Mouse (Mus musculus): ENCODE measurements around the gene H2al2a.
"Not testable (repeated sequence)": the region's sequence is repeated elsewhere in the genome, so short reads cannot be mapped to it uniquely, and the experiment has no call there.

The H2al2a gene

DNA sequence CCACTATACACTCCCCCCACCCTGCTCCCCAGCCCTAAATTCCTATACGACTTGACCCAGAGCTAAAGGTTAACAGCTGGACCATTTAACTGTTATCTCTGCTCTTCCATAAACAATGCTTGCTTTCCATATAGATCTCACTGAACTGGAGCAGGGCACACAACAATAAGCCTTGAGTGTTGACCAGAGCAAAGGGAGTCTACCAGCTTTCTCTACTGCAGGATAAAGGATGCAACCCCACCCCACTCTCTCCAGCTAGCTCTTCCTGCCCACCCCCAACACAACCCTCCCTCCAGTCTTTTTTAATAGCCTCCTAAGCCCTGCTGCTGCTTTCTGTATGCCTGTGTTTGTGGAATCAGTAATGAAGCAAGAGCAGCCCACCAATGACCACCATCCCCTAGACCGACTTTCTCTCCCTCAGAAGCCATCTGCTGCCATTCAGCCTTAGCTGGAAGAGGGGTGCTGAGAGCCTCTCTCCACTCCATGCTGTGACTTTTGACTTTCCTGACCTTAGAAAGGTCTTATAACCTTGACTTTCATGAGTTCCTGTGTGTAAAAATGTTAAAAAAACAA lies 22.8 kb downstream of the H2al2a start:
- DNase-seq = no peak

DNA sequence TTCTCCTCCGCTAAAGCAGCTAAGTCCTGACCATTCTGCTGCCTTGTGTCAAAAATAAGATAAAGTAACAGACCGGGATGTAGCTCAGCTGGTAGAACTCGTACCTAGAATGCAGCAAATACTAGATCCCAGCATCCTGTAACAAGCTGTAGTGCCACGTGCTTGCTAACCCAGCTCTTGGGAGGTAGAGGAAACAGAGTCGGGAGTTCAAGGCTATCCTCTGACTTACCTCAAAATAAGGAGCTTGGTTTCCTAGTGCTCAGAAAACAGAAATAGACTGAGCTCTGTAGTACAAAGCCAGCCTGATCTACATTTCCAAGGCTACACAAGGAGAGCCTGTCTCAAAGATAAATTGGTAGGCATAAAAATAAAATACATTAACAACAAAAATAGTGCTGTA lies 23.5 kb downstream of the H2al2a start:
- no peak for DNase-seq

- DNase-seq = no peak
Measured at GRCm38 (mm10) chr2:17972843-17973242, 23.9 kb downstream of the H2al2a start.

DNA sequence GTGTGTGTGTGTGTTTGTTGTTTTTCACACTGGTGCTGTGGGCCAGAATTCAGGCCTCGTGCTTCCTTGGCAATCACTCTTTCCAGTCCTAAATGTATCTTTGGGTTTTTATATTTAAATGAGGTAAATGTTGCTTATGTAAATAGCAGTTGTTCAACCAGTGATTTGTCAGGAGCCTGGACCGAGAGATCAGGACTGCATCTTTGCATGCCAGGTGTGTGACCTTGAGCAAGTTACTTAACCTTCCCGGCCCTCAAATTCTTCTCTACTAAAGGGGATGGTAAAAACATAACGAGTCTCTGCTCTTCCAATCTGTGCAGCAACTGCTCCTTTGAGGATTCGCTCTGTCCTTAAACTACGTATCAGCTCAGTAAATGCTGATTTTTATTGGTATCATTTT lies 25.4 kb downstream of the H2al2a start:
- no peak for DNase-seq

- DNase-seq = no peak
Measured at GRCm38 (mm10) chr2:17970662-17971061, 26.1 kb downstream of the H2al2a start.

DNA sequence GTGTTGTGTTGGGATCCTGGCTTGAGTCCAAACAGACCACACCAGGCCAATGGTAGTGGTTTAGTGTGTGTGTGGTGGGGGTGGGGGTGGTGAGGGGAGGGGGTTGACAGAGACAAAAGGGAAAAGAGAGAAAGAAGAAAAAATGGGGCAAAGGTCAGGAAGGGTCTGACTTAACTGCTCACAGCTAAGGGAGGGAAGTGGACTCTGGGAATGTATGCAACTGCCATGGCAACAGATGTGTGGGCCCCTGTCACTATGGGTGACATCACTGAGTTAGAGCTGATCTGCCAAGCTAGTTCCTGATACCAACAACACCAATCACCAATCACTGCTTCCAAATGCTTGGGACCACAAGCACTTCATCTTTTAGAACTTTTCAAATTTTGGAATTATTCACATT lies 26.6 kb downstream of the H2al2a start:
- no peak for DNase-seq

DNA sequence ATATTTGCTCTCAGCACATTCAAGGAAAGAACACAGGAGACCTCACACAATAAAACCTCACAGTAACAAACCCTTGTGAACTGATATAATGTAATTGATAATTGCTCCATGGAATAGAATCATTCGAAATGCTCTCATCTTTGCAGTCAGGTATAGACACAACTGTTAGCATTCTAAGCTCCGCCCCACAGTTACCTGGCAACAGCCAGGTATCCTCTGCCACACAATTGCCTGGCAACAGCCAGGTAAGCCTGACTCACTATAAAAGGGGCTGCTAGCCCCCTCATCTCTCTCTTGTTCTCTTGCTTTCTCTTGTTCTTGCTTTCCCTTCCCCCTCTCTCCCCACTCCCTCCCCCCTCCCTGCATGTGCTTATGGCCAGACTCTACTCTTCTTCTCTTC lies 28.2 kb downstream of the H2al2a start:
- DNase-seq = no peak

- not testable (repeated sequence) for DNase-seq
Measured at GRCm38 (mm10) chr2:17968037-17968436, 28.7 kb downstream of the H2al2a start.

DNA sequence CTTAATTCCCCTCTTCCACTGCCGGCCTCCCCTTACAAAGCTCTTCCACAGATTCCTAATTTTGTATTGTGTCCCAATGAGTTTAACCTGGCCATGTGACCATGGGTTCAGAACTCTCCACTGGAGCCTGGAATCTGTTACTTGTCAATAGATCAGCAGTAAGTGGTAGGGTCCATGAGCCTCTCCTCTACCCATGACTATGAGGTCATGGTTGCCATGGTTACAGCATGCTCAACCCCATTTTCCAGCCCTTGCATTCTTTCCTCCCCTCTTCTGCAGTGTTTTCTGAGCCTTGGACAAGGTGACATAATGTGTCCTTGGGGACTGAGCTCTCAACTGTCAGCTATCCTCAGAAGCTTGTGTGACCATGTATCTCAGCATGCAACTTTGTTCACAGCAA lies 37.3 kb downstream of the H2al2a start:
- DNase-seq = no peak

DNA sequence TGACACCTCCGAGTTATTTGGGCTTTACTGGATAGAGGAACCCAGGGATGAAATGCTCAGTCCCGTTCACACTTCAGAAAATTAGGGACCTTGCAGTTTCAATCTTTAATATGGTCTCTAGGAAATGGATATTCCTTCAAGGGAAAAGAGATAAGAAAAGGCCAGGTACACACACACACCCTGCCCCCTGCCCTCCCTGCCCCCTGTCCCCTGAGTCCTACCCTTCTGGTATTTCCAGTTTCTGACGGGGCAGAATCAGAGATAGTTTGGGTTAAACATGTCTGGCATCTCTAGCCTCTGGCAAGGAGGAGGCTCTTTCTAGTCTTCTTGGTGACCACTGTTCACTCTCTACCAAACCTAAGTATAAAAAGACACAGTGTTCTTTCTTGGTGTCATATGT lies 49.9 kb downstream of the H2al2a start:
- no peak for DNase-seq
